In genomic region chr19:34445410-34446012, GRCm38 (mm10) we compare ENCODE assay signal across 10 mouse cellular contexts. TPM values are rescaled to one million over a fixed set of nuclear protein-coding genes. Genes with fewer than 3 reads are reported as not detected.
DNase-seq lines count a peak whose midpoint lies in the region; ATAC-seq and TF ChIP-seq lines count a peak whose summit lies in the region.
"Had no signal": no experiment of that assay in that cellular context is flagged by ENCODE, and none has a peak within 500 bp of the region (broad histone marks: within the 10 kb centered on the region; RNA-seq: fewer than 3 reads in every experiment).

No protein-coding gene starts in this region.

- H3K9me3 ChIP-seq in intestine, embryonic 14.5 days (ENCODE audit: control insufficient read depth, low read length): no peaks in the 10 kb centered on the region
- H3K9me3 ChIP-seq in intestine, postnatal 0 days (ENCODE audit: control insufficient read depth): no peaks in the 10 kb centered on the region
- no peaks in the 10 kb centered on the region for H3K9me3 ChIP-seq in embryonic facial prominence, embryonic 14.5 days (ENCODE audit: control insufficient read depth, low read length)
- no peaks in the 10 kb centered on the region for H3K9me3 ChIP-seq in kidney, postnatal 0 days (replicated peaks; ENCODE audit: low read length)

- no peak for DNase-seq in intestine, embryonic 14.5 days (ENCODE audit: low spot score)
- peak; percentile 78 for DNase-seq in embryonic facial prominence, embryonic 14.5 days (ENCODE audit: low spot score)
- DNase-seq in kidney, postnatal 0 days (ENCODE audit: low spot score): peak; percentile 84
- DNase-seq in mesoderm, embryonic 11.5 days (ENCODE audit: low read depth, low spot score): peak; percentile 13
- DNase-seq in spleen, postnatal 36 days (ENCODE audit: low spot score in 2 of 2): no peak
- no peak for DNase-seq in thymus, postnatal 4 days
- no peak for DNase-seq in thymus, adult 2 months
- DNase-seq: cerebellum, adult 18-20 months; right cerebral cortex, postnatal 4 days had no signal

- no peak for ATAC-seq in intestine, embryonic 14.5 days (replicated peaks; ENCODE audit: low FRiP score, low TSS enrichment, low read depth)
- ATAC-seq in intestine, postnatal 0 days: no peak
- no peak; the same call in 1 of the 2 replicates for ATAC-seq in embryonic facial prominence, embryonic 14.5 days (ENCODE audit: low read depth)
- no peak; the same call in 1 of the 2 replicates for ATAC-seq in kidney, postnatal 0 days (replicated peaks; ENCODE audit: low FRiP score, low read depth)

- H3K4me3 ChIP-seq in intestine, embryonic 14.5 days (ENCODE audit: low read depth, low read length): no peak overlapping the region
- no peak overlapping the region for H3K4me3 ChIP-seq in intestine, postnatal 0 days (ENCODE audit: low read depth, low read length)
- no peak overlapping the region for H3K4me3 ChIP-seq in embryonic facial prominence, embryonic 14.5 days (ENCODE audit: low read depth, low read length)
- no peak overlapping the region for H3K4me3 ChIP-seq in kidney, postnatal 0 days (replicated peaks; ENCODE audit: low read depth, low read length)
- H3K4me3 ChIP-seq in thymus, adult 2 months (ENCODE audit: control insufficient read depth, insufficient read depth, low read length): no peak overlapping the region

- H3K4me2 ChIP-seq in intestine, embryonic 14.5 days (ENCODE audit: low read length): peak overlapping the region; percentile 33
- no peak overlapping the region; the same call in 1 of the 2 replicates for H3K4me2 ChIP-seq in intestine, postnatal 0 days (replicated peaks; ENCODE audit: low read depth)
- peak overlapping the region; percentile 3; the same call in 1 of the 2 replicates for H3K4me2 ChIP-seq in embryonic facial prominence, embryonic 14.5 days (ENCODE audit: low read depth, low read length)
- H3K4me2 ChIP-seq in kidney, postnatal 0 days (ENCODE audit: low read length): peak overlapping the region; percentile 31

- TF ChIP-seq POLR2A in thymus, adult 2 months (IDR thresholded peaks at IDR 0.05; ENCODE audit: control insufficient read depth, extremely low read depth, insufficient read depth, low read length, poor library complexity): no peak

- H3K9ac ChIP-seq in intestine, embryonic 14.5 days (ENCODE audit: low read length): no peak overlapping the region
- no peak overlapping the region for H3K9ac ChIP-seq in intestine, postnatal 0 days (ENCODE audit: low read depth, low read length)
- no peak overlapping the region for H3K9ac ChIP-seq in embryonic facial prominence, embryonic 14.5 days (ENCODE audit: low read depth, low read length)
- no peak overlapping the region for H3K9ac ChIP-seq in kidney, postnatal 0 days (ENCODE audit: low read depth, low read length)

- peaks cover 4% of the 10 kb centered on the region; the same call in 1 of the 2 replicates for H3K4me1 ChIP-seq in intestine, embryonic 14.5 days (replicated peaks; ENCODE audit: control insufficient read depth, insufficient read depth, low read length)
- no peaks in the 10 kb centered on the region for H3K4me1 ChIP-seq in intestine, postnatal 0 days (replicated peaks; ENCODE audit: control insufficient read depth, insufficient read depth, low read length)
- H3K4me1 ChIP-seq in embryonic facial prominence, embryonic 14.5 days (ENCODE audit: control insufficient read depth, insufficient read depth, low read length): peaks cover 4% of the 10 kb centered on the region; the same call in 1 of the 2 replicates
- H3K4me1 ChIP-seq in kidney, postnatal 0 days (replicated peaks; ENCODE audit: insufficient read depth, low read length): no peaks in the 10 kb centered on the region
- H3K4me1 ChIP-seq in thymus, adult 2 months (replicated peaks; ENCODE audit: control insufficient read depth, insufficient read depth, low read length): no peaks in the 10 kb centered on the region

- peak overlapping the region; percentile 65 for H3K27ac ChIP-seq in intestine, embryonic 14.5 days (ENCODE audit: low read depth)
- H3K27ac ChIP-seq in intestine, postnatal 0 days (ENCODE audit: low read depth, low read length): no peak overlapping the region
- peak overlapping the region; percentile 30 for H3K27ac ChIP-seq in embryonic facial prominence, embryonic 14.5 days (replicated peaks; ENCODE audit: low read depth, low read length)
- peak overlapping the region; percentile 75 for H3K27ac ChIP-seq in kidney, postnatal 0 days
- no peak overlapping the region for H3K27ac ChIP-seq in thymus, adult 2 months (ENCODE audit: control insufficient read depth, insufficient read depth, low read length)

- H3K36me3 ChIP-seq in intestine, embryonic 14.5 days (ENCODE audit: control insufficient read depth, insufficient read depth, low read length): no peaks in the 10 kb centered on the region
- no peaks in the 10 kb centered on the region for H3K36me3 ChIP-seq in intestine, postnatal 0 days (ENCODE audit: control insufficient read depth, insufficient read depth)
- H3K36me3 ChIP-seq in embryonic facial prominence, embryonic 14.5 days (ENCODE audit: control insufficient read depth, insufficient read depth, low read length): no peaks in the 10 kb centered on the region
- no peaks in the 10 kb centered on the region for H3K36me3 ChIP-seq in kidney, postnatal 0 days (ENCODE audit: insufficient read depth, low read length)
- H3K36me3 ChIP-seq in thymus, adult 2 months (ENCODE audit: control insufficient read depth, insufficient read depth, low read length): no peaks in the 10 kb centered on the region

- 54% methylated on average over 4 of the region's 4 CpGs for WGBS in intestine, embryonic 14.5 days
- 42% methylated on average over 4 of the region's 4 CpGs for WGBS in intestine, postnatal 0 days
- WGBS in embryonic facial prominence, embryonic 14.5 days: 27% methylated on average over 4 of the region's 4 CpGs
- WGBS in kidney, postnatal 0 days: 50% methylated on average over 4 of the region's 4 CpGs
- WGBS in thymus, adult 2 months: 84% methylated on average over 4 of the region's 4 CpGs

- H3K27me3 ChIP-seq in intestine, embryonic 14.5 days (replicated peaks; ENCODE audit: control insufficient read depth, insufficient read depth, low read length): no peaks in the 10 kb centered on the region
- no peaks in the 10 kb centered on the region for H3K27me3 ChIP-seq in intestine, postnatal 0 days (replicated peaks; ENCODE audit: control insufficient read depth, insufficient read depth, low read length)
- no peaks in the 10 kb centered on the region for H3K27me3 ChIP-seq in embryonic facial prominence, embryonic 14.5 days (replicated peaks; ENCODE audit: control insufficient read depth, insufficient read depth, low read length)
- no peaks in the 10 kb centered on the region for H3K27me3 ChIP-seq in kidney, postnatal 0 days (ENCODE audit: insufficient read depth, low read length)
- H3K27me3 ChIP-seq in thymus, adult 2 months (ENCODE audit: control insufficient read depth, insufficient read depth, low read length): no peaks in the 10 kb centered on the region

- TF ChIP-seq CTCF in intestine, postnatal 0 days (IDR thresholded peaks at IDR 0.05; ENCODE audit: low read depth): no peak
- no peak for TF ChIP-seq CTCF in kidney, postnatal 0 days (IDR thresholded peaks at IDR 0.05; ENCODE audit: low read depth)
- no peak for TF ChIP-seq CTCF in thymus, adult 2 months (IDR thresholded peaks at IDR 0.05; ENCODE audit: borderline replicate concordance, control insufficient read depth, extremely low read depth, insufficient read depth, low read length, poor library complexity)

RNA-seq across cellular contexts. Expression of gene Ch25h, which starts 29.5 kb away (rescaled TPM):
- 3.2 and 3.3 TPM in 2 replicates for polyA plus RNA-seq in intestine, embryonic 14.5 days (2014; fragmentation: Nextera tagmentation; extraction: Ambion mirVana)
- polyA plus RNA-seq in intestine, postnatal 0 days (2015; fragmentation: Nextera tagmentation; extraction: Ambion mirVana): 3.2 and 3.5 TPM in 2 replicates
- polyA plus RNA-seq in embryonic facial prominence, embryonic 14.5 days (2014; fragmentation: Nextera tagmentation; extraction: Ambion mirVana): 7.3 and 11.5 TPM in 2 replicates
- polyA plus RNA-seq in kidney, postnatal 0 days (2015; fragmentation: Nextera tagmentation; extraction: Ambion mirVana): 3.0 and 3.4 TPM in 2 replicates
- 9.4 and 13.6 TPM in 2 replicates for polyA plus RNA-seq in thymus, adult 2 months (2012; rRNA removed)

Comparison
In these comparisons a context has a peak if more than half of its experiments do, and no peak if none do; other contexts are left out.
1. H3K27ac ChIP-seq: peak in intestine, embryonic 14.5 days (single experiment), embryonic facial prominence, embryonic 14.5 days (single experiment) and kidney, postnatal 0 days (single experiment); none in intestine, postnatal 0 days (single experiment) and thymus, adult 2 months (single experiment).
2. DNase-seq: peak in embryonic facial prominence, embryonic 14.5 days (single experiment), kidney, postnatal 0 days (single experiment) and mesoderm, embryonic 11.5 days (single experiment); none in intestine, embryonic 14.5 days (single experiment), spleen, postnatal 36 days (0 of 2), thymus, postnatal 4 days (single experiment) and thymus, adult 2 months (single experiment).